Mouse (Mus musculus): ENCODE measurements around the gene 2510009E07Rik. TPM values are rescaled to one million over a fixed set of nuclear protein-coding genes. Genes with fewer than 3 reads are reported as not detected.

The 2510009E07Rik gene
- total and polyA plus RNA-seq, 2 experiments from 2014 or later = 20.0 to 32.2 TPM

GRCm38 (mm10) chr16:21630614-21631013 is 63.9 kb downstream of the 2510009E07Rik start:
- no peaks in the 10 kb centered on the region for H3K27me3 ChIP-seq (ENCODE audit: control insufficient read depth, insufficient read depth, low read length)
- DNase-seq (ENCODE audit: low spot score) (no peak), ATAC-seq (ENCODE audit: insufficient read depth, low read depth) (no peak)
- no peak overlapping the region for H3K27ac ChIP-seq (ENCODE audit: low read depth)
- no peak overlapping the region for H3K4me3 ChIP-seq (ENCODE audit: low read depth, low read length)
- TF ChIP-seq CTCF (IDR thresholded peaks at IDR 0.05; ENCODE audit: low read depth) (no peak), EP300 (IDR thresholded peaks at IDR 0.05; ENCODE audit: low read depth) (no peak)
- WGBS = 87% methylated on average over 4 of the region's 4 CpGs
- no peak overlapping the region for H3K4me2 ChIP-seq (ENCODE audit: low read depth, low read length)
- no peak overlapping the region for H3K9ac ChIP-seq (replicated peaks; ENCODE audit: low read depth, low read length)
- no peaks in the 10 kb centered on the region for H3K36me3 ChIP-seq (replicated peaks; ENCODE audit: control insufficient read depth, insufficient read depth, low read length)
- no peaks in the 10 kb centered on the region for H3K9me3 ChIP-seq (replicated peaks; ENCODE audit: control insufficient read depth, low read length)
- peaks cover 11% of the 10 kb centered on the region for H3K4me1 ChIP-seq (ENCODE audit: control insufficient read depth, insufficient read depth)

- DNase-seq (ENCODE audit: low spot score) (no peak), ATAC-seq (ENCODE audit: insufficient read depth, low read depth) (no peak; the same call in 1 of the 2 replicates)
- H3K36me3 ChIP-seq (replicated peaks; ENCODE audit: control insufficient read depth, insufficient read depth, low read length) = no peaks in the 10 kb centered on the region
- TF ChIP-seq CTCF (IDR thresholded peaks at IDR 0.05; ENCODE audit: low read depth) = no peak
- TF ChIP-seq EP300 (IDR thresholded peaks at IDR 0.05; ENCODE audit: low read depth) = no peak
- no peak overlapping the region for H3K9ac ChIP-seq (replicated peaks; ENCODE audit: low read depth, low read length)
- H3K4me1 ChIP-seq (ENCODE audit: control insufficient read depth, insufficient read depth) = 0 out of 2 replicates have a peak, but pooled peaks cover 5% of the 10 kb centered on the region
- no peak overlapping the region for H3K4me3 ChIP-seq (ENCODE audit: low read depth, low read length)
- no peak overlapping the region for H3K27ac ChIP-seq (ENCODE audit: low read depth)
- no peaks in the 10 kb centered on the region for H3K9me3 ChIP-seq (replicated peaks; ENCODE audit: control insufficient read depth, low read length)
- 50% methylated on average over 13 of the region's 13 CpGs for WGBS
- no peaks in the 10 kb centered on the region for H3K27me3 ChIP-seq (ENCODE audit: control insufficient read depth, insufficient read depth, low read length)
- no peak overlapping the region for H3K4me2 ChIP-seq (ENCODE audit: low read depth, low read length)
Measured at GRCm38 (mm10) chr16:21628061-21628591, 66.3 kb downstream of the 2510009E07Rik start.

GRCm38 (mm10) chr16:21627248-21627647 is 67.2 kb downstream of the 2510009E07Rik start:
- 0 out of 2 replicates have a peak, but pooled peaks cover 5% of the 10 kb centered on the region for H3K4me1 ChIP-seq (ENCODE audit: control insufficient read depth, insufficient read depth)
- no peaks in the 10 kb centered on the region for H3K27me3 ChIP-seq (ENCODE audit: control insufficient read depth, insufficient read depth, low read length)
- H3K27ac ChIP-seq (ENCODE audit: low read depth) = no peak overlapping the region
- WGBS = 75% methylated on average over 6 of the region's 6 CpGs
- no peak overlapping the region for H3K9ac ChIP-seq (replicated peaks; ENCODE audit: low read depth, low read length)
- no peaks in the 10 kb centered on the region for H3K9me3 ChIP-seq (replicated peaks; ENCODE audit: control insufficient read depth, low read length)
- TF ChIP-seq EP300 (IDR thresholded peaks at IDR 0.05; ENCODE audit: low read depth) (no peak), CTCF (IDR thresholded peaks at IDR 0.05; ENCODE audit: low read depth) (no peak)
- H3K36me3 ChIP-seq (replicated peaks; ENCODE audit: control insufficient read depth, insufficient read depth, low read length) = no peaks in the 10 kb centered on the region
- no peak overlapping the region for H3K4me2 ChIP-seq (ENCODE audit: low read depth, low read length)
- no peak overlapping the region for H3K4me3 ChIP-seq (ENCODE audit: low read depth, low read length)
- ATAC-seq (ENCODE audit: insufficient read depth, low read depth) (no peak), DNase-seq (ENCODE audit: low spot score) (no peak)

GRCm38 (mm10) chr16:21625784-21626634 is 68.5 kb downstream of the 2510009E07Rik start:
- Histone ChIP-seq H3K36me3 (replicated peaks; ENCODE audit: control insufficient read depth, insufficient read depth, low read length) (no peaks in the 10 kb centered on the region), H3K9me3 (replicated peaks; ENCODE audit: control insufficient read depth, low read length) (no peaks in the 10 kb centered on the region), H3K9ac (replicated peaks; ENCODE audit: low read depth, low read length) (no peak overlapping the region), H3K27me3 (ENCODE audit: control insufficient read depth, insufficient read depth, low read length) (no peaks in the 10 kb centered on the region), H3K4me3 (ENCODE audit: low read depth, low read length) (no peak overlapping the region), H3K27ac (ENCODE audit: low read depth) (no peak overlapping the region), H3K4me2 (ENCODE audit: low read depth, low read length) (no peak overlapping the region), H3K4me1 (ENCODE audit: control insufficient read depth, insufficient read depth) (0 out of 2 replicates have a peak, but pooled peaks cover 5% of the 10 kb centered on the region)
- DNase-seq (ENCODE audit: low spot score) (no peak), ATAC-seq (ENCODE audit: insufficient read depth, low read depth) (no peak)
- no peak for TF ChIP-seq EP300 (IDR thresholded peaks at IDR 0.05; ENCODE audit: low read depth)
- no peak for TF ChIP-seq CTCF (IDR thresholded peaks at IDR 0.05; ENCODE audit: low read depth)
- WGBS = 79% methylated on average over 6 of the region's 6 CpGs

GRCm38 (mm10) chr16:21620630-21621029 is 73.8 kb downstream of the 2510009E07Rik start:
- no peak overlapping the region for H3K4me2 ChIP-seq (ENCODE audit: low read depth, low read length)
- 62% methylated on average over 2 of the region's 2 CpGs for WGBS
- no peak for TF ChIP-seq CTCF (IDR thresholded peaks at IDR 0.05; ENCODE audit: low read depth)
- TF ChIP-seq EP300 (IDR thresholded peaks at IDR 0.05; ENCODE audit: low read depth) = no peak
- no peaks in the 10 kb centered on the region for H3K27me3 ChIP-seq (ENCODE audit: control insufficient read depth, insufficient read depth, low read length)
- H3K4me3 ChIP-seq (ENCODE audit: low read depth, low read length) = no peak overlapping the region
- DNase-seq (ENCODE audit: low spot score) (no peak), ATAC-seq (ENCODE audit: insufficient read depth, low read depth) (no peak)
- H3K4me1 ChIP-seq (ENCODE audit: control insufficient read depth, insufficient read depth) = no peaks in the 10 kb centered on the region
- H3K9ac ChIP-seq (replicated peaks; ENCODE audit: low read depth, low read length) = no peak overlapping the region
- no peak overlapping the region for H3K27ac ChIP-seq (ENCODE audit: low read depth)
- no peaks in the 10 kb centered on the region for H3K36me3 ChIP-seq (replicated peaks; ENCODE audit: control insufficient read depth, insufficient read depth, low read length)
- no peaks in the 10 kb centered on the region for H3K9me3 ChIP-seq (replicated peaks; ENCODE audit: control insufficient read depth, low read length)
